Mouse (Mus musculus): ENCODE measurements around the gene Chchd6. TPM values are rescaled to one million over a fixed set of nuclear protein-coding genes. Genes with fewer than 3 reads are reported as not detected.

The Chchd6 gene
- polyA plus RNA-seq, 1 experiment, result 9.1 TPM

GRCm38 (mm10) chr6:89354076-89354475, 241.4 kb downstream of the Chchd6 start:
- no peaks in the 10 kb centered on the region for H3K4me1 ChIP-seq (ENCODE audit: control insufficient read depth, insufficient read depth, insufficient read length, low read length)
- no peak overlapping the region for H3K27ac ChIP-seq (ENCODE audit: insufficient read depth, low read depth, low read length)
- no peaks in the 10 kb centered on the region for H3K27me3 ChIP-seq (ENCODE audit: control insufficient read depth, insufficient read depth, low read length)
- H3K4me3 ChIP-seq (ENCODE audit: low read depth, low read length), result no peak overlapping the region
- peaks cover 3% of the 10 kb centered on the region for H3K36me3 ChIP-seq (ENCODE audit: control insufficient read depth, insufficient read depth, low read length)
- 76% methylated on average over 5 of the region's 5 CpGs for WGBS
- TF ChIP-seq CTCF (IDR thresholded peaks at IDR 0.05; ENCODE audit: extremely low read depth, insufficient read length, insufficient replicate concordance, low read depth, low read length), result no peak
- TF ChIP-seq POLR2A (IDR thresholded peaks at IDR 0.05; ENCODE audit: low read depth, low read length), result no peak

DNA sequence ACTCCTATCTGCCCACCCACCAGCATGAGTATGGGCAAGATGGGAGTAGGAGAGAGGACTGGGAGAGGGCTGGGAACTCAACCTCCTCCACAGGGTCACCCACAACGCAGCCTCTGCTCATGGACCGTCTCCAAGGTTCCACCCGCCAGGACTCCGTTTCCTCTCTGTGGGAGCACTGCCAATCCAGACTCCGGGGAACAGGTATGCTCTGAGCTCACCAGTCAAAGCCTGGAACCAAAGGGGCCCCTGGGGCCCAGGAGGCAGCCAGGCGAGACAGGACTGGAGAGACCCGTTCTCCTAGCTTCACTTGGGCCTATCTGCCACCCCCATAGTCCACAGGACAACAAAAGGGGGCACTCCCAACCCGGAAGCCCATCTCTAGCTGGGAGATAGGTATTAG, 242.4 kb downstream of the Chchd6 start:
- 0 out of 2 replicates have a peak, but pooled peaks have one; percentile 12 for TF ChIP-seq POLR2A (IDR thresholded peaks at IDR 0.05; ENCODE audit: low read depth, low read length)
- no peak for TF ChIP-seq CTCF (IDR thresholded peaks at IDR 0.05; ENCODE audit: extremely low read depth, insufficient read length, insufficient replicate concordance, low read depth, low read length)
- Histone ChIP-seq H3K36me3 (ENCODE audit: control insufficient read depth, insufficient read depth, low read length) (peaks cover 3% of the 10 kb centered on the region), H3K27me3 (ENCODE audit: control insufficient read depth, insufficient read depth, low read length) (no peaks in the 10 kb centered on the region), H3K27ac (ENCODE audit: insufficient read depth, low read depth, low read length) (no peak overlapping the region), H3K4me3 (ENCODE audit: low read depth, low read length) (no peak overlapping the region), H3K4me1 (ENCODE audit: control insufficient read depth, insufficient read depth, insufficient read length, low read length) (no peaks in the 10 kb centered on the region)
- 41% methylated on average over 8 of the region's 8 CpGs for WGBS

DNA sequence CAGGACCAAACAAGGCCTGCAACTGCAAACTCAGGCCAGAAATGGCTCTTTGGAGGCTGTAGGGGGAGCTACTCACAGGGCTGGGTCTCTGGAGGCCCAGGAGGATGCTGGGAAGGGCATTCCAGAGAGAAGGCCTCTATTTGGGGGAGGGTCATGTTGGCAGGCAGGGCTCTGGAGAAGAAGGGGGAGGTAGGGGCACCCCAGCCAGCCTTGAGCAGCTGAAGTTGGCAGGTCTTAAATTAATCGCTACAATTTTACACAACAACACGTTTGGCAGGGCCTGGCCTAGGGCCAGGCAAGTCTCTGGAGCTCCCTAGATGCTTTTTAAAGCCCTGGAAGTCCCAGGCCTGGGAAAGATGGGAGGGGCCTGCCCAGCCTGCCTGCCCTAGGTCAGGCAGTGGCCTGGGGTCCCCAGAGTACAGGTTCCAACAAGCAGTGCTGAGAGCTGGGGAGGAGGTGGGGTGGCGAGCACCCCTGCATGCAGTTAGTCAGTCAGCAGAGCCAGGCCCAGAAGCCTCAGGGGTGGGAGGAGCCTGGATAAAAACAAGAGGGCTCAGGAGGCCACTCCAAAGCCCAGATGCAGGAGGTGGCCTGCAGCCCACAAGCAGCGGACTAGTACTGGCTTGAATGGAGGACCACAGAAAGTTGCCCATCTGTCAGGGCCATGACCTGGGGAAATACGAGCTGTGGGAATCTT, 243.9 kb downstream of the Chchd6 start:
- H3K27ac ChIP-seq (ENCODE audit: insufficient read depth, low read depth, low read length), result no peak overlapping the region
- H3K27me3 ChIP-seq (ENCODE audit: control insufficient read depth, insufficient read depth, low read length), result no peaks in the 10 kb centered on the region
- no peaks in the 10 kb centered on the region for H3K4me1 ChIP-seq (ENCODE audit: control insufficient read depth, insufficient read depth, insufficient read length, low read length)
- peaks cover 3% of the 10 kb centered on the region for H3K36me3 ChIP-seq (ENCODE audit: control insufficient read depth, insufficient read depth, low read length)
- TF ChIP-seq POLR2A (IDR thresholded peaks at IDR 0.05; ENCODE audit: low read depth, low read length) (no peak), CTCF (IDR thresholded peaks at IDR 0.05; ENCODE audit: extremely low read depth, insufficient read length, insufficient replicate concordance, low read depth, low read length) (no peak)
- H3K4me3 ChIP-seq (ENCODE audit: low read depth, low read length), result no peak overlapping the region
- WGBS, result 59% methylated on average over 5 of the region's 5 CpGs

DNA sequence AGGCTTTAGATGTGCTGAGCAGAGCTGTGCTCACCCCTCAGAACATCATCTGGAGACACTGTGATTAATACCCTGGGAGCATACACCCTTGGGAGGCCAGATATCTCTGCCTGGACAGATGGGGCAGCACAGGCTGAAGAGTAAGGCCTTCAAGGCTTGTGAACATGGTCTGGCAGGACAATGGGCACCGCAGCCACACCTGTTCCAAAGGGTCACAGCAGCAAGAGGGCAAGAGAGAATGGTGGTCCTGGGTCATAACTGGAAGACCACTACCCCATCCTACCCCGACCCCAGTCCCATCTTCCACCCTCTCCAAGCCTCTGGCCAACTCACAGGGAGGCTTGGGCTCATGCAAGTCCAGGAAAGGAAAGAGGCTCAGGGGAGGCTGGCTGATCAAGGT, 244.9 kb downstream of the Chchd6 start:
- Histone ChIP-seq H3K27me3 (ENCODE audit: control insufficient read depth, insufficient read depth, low read length) (no peaks in the 10 kb centered on the region), H3K36me3 (ENCODE audit: control insufficient read depth, insufficient read depth, low read length) (peaks cover 3% of the 10 kb centered on the region), H3K4me1 (ENCODE audit: control insufficient read depth, insufficient read depth, insufficient read length, low read length) (peaks cover 3% of the 10 kb centered on the region; the same call in 1 of the 2 replicates), H3K27ac (ENCODE audit: insufficient read depth, low read depth, low read length) (no peak overlapping the region), H3K4me3 (ENCODE audit: low read depth, low read length) (no peak overlapping the region)
- 92% methylated on average over 2 of the region's 2 CpGs for whole genome bisulfite sequencing
- no peak for TF ChIP-seq POLR2A (IDR thresholded peaks at IDR 0.05; ENCODE audit: low read depth, low read length)
- TF ChIP-seq CTCF (IDR thresholded peaks at IDR 0.05; ENCODE audit: extremely low read depth, insufficient read length, insufficient replicate concordance, low read depth, low read length), result no peak

GRCm38 (mm10) chr6:89350037-89350515, 245.4 kb downstream of the Chchd6 start:
- Histone ChIP-seq H3K27me3 (ENCODE audit: control insufficient read depth, insufficient read depth, low read length) (no peaks in the 10 kb centered on the region), H3K36me3 (ENCODE audit: control insufficient read depth, insufficient read depth, low read length) (peaks cover 3% of the 10 kb centered on the region), H3K27ac (ENCODE audit: insufficient read depth, low read depth, low read length) (no peak overlapping the region), H3K4me3 (ENCODE audit: low read depth, low read length) (no peak overlapping the region), H3K4me1 (ENCODE audit: control insufficient read depth, insufficient read depth, insufficient read length, low read length) (peaks cover 3% of the 10 kb centered on the region; the same call in 1 of the 2 replicates)
- 57% methylated on average over 1 of the region's 1 CpGs for WGBS
- TF ChIP-seq CTCF (IDR thresholded peaks at IDR 0.05; ENCODE audit: extremely low read depth, insufficient read length, insufficient replicate concordance, low read depth, low read length) (no peak), POLR2A (IDR thresholded peaks at IDR 0.05; ENCODE audit: low read depth, low read length) (no peak)

DNA sequence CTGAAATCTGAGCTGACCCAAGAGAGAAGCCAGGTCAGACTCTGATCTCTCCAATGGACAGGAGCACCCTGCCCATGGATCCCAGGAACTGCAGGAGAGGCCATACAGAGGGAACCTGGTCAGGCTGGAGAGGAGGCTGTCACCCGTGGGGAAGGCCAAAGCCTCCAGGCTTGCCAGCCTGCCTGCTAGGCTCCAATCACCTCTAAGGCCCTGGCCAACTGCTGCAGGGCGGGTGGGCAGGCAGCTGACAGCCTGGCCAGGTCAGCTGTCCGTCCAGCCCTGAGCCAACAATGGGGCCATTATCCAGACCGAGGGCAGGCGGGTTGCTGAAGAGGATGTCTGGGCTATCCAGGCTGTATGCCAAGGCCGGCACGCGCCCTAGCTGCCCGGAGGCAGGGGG, 247.1 kb downstream of the Chchd6 start:
- 82% methylated on average over 9 of the region's 9 CpGs for WGBS
- H3K36me3 ChIP-seq (ENCODE audit: control insufficient read depth, insufficient read depth, low read length), result peaks cover 3% of the 10 kb centered on the region; the same call in 1 of the 2 replicates
- H3K27me3 ChIP-seq (ENCODE audit: control insufficient read depth, insufficient read depth, low read length), result no peaks in the 10 kb centered on the region
- peaks cover 5% of the 10 kb centered on the region; the same call in 1 of the 2 replicates for H3K4me1 ChIP-seq (ENCODE audit: control insufficient read depth, insufficient read depth, insufficient read length, low read length)
- no peak overlapping the region for H3K4me3 ChIP-seq (ENCODE audit: low read depth, low read length)
- TF ChIP-seq POLR2A (IDR thresholded peaks at IDR 0.05; ENCODE audit: low read depth, low read length) (no peak), CTCF (IDR thresholded peaks at IDR 0.05; ENCODE audit: extremely low read depth, insufficient read length, insufficient replicate concordance, low read depth, low read length) (no peak)
- H3K27ac ChIP-seq (ENCODE audit: insufficient read depth, low read depth, low read length), result no peak overlapping the region

DNA sequence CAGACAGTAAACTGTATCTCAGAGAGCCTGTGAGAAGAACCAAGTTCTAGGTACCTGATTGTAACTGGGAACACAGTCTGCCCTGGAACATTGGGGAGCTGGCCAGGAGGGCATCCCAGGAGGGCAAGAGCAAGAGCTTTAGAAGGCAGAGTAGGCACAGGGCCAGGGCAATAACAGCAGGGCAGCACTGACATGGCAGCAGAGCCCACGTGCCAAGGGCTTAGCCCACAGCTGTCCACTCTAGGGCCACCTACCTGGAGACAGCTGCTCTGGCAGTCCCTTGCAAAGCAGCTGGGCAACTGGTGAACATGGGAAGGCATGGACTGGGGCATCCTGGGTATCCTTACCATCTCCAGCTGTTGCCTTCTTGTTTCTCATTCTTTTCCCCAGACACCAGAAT, 247.7 kb downstream of the Chchd6 start:
- no peak overlapping the region for H3K27ac ChIP-seq (ENCODE audit: insufficient read depth, low read depth, low read length)
- H3K27me3 ChIP-seq (ENCODE audit: control insufficient read depth, insufficient read depth, low read length), result no peaks in the 10 kb centered on the region
- peaks cover 5% of the 10 kb centered on the region; the same call in 1 of the 2 replicates for H3K4me1 ChIP-seq (ENCODE audit: control insufficient read depth, insufficient read depth, insufficient read length, low read length)
- TF ChIP-seq CTCF (IDR thresholded peaks at IDR 0.05; ENCODE audit: extremely low read depth, insufficient read length, insufficient replicate concordance, low read depth, low read length) (no peak), POLR2A (IDR thresholded peaks at IDR 0.05; ENCODE audit: low read depth, low read length) (no peak)
- 52% methylated on average over 1 of the region's 1 CpGs for WGBS
- H3K36me3 ChIP-seq (ENCODE audit: control insufficient read depth, insufficient read depth, low read length), result peaks cover 3% of the 10 kb centered on the region; the same call in 1 of the 2 replicates
- no peak overlapping the region for H3K4me3 ChIP-seq (ENCODE audit: low read depth, low read length)
